Mouse (Mus musculus) intestine, embryonic 14.5 days (tissue): ENCODE measurements around the gene Zfp467. TPM values are rescaled to one million over a fixed set of nuclear protein-coding genes. Genes with fewer than 3 reads are reported as not detected.

Experiments
- ATAC-seq: fragments of 200-750 bp; cut with Nextera tagmentation; replicated peaks from 2 replicates; pipeline ENCODE4 v1.8.0; 2017; ENCODE audit warnings: low read depth, moderate number of reproducible peaks, moderate TSS enrichment, moderate library complexity; ENCODE audit not compliant: low FRiP score, low TSS enrichment
- DNase-seq: peaks from one replicate; pipeline ENCODE4 v3.0.0-alpha.2; 2018; ENCODE audit warnings: low spot score
- H3K27ac ChIP-seq: fragments of 300-500 bp; sonication (generic); 2 replicates; pipeline ENCODE4 v1.5.1; 2014; ENCODE audit warnings: low read depth, mild to moderate bottlenecking, control low read depth
- H3K27me3 ChIP-seq: fragments of 300-500 bp; sonication (generic); replicated peaks from 2 replicates; pipeline ENCODE4 v1.6.1; 2014; ENCODE audit warnings: low read length, control low read depth; ENCODE audit not compliant: control insufficient read depth, insufficient read depth
- H3K36me3 ChIP-seq: fragments of 300-500 bp; sonication (generic); 2 replicates; pipeline ENCODE4 v1.6.1; 2014; ENCODE audit warnings: low read length, control low read depth; ENCODE audit not compliant: control insufficient read depth, insufficient read depth
- H3K4me1 ChIP-seq: fragments of 300-500 bp; sonication (generic); replicated peaks from 2 replicates; pipeline ENCODE4 v1.6.1; 2014; ENCODE audit warnings: low read length, control low read depth, mixed read lengths; ENCODE audit not compliant: control insufficient read depth, insufficient read depth
- H3K4me2 ChIP-seq: fragments of 300-500 bp; sonication (generic); 2 replicates; pipeline ENCODE4 v1.6.1; 2014; ENCODE audit warnings: low read length
- H3K4me3 ChIP-seq: fragments of 300-500 bp; sonication (generic); 2 replicates; pipeline ENCODE4 v1.5.1; 2014; ENCODE audit warnings: low read depth, low read length, control low read depth, mixed read lengths
- H3K9ac ChIP-seq: fragments of 300-500 bp; sonication (generic); 2 replicates; pipeline ENCODE4 v1.6.1; 2014; ENCODE audit warnings: mild to moderate bottlenecking, low read length
- H3K9me3 ChIP-seq: fragments of 300-500 bp; sonication (generic); 2 replicates; pipeline ENCODE4 v1.6.1; 2016; ENCODE audit warnings: low read length, control low read depth; ENCODE audit not compliant: control insufficient read depth
- WGBS: fragments of 180-500 bp; shearing (Covaris S2); extraction: QIAGEN DNeasy Blood & Tissue Kit; methylation state at CpG from one replicate; pipeline ENCODE4 v1.1.7; 2014; 5-methylcytosine and 5-hydroxymethylcytosine counted together
- polyA plus RNA-seq: library from polyadenylated mRNA; unstranded; fragments of >200 nt; fragmentation: Nextera tagmentation; extraction: Ambion mirVana; gene quantifications from 2 replicates; pipeline ENCODE4 v1.2.1, GENCODE M21; 2014

Zfp467 gene
- polyA plus RNA-seq, 1 experiment from 2014 or later, result 23.1 TPM

DNA sequence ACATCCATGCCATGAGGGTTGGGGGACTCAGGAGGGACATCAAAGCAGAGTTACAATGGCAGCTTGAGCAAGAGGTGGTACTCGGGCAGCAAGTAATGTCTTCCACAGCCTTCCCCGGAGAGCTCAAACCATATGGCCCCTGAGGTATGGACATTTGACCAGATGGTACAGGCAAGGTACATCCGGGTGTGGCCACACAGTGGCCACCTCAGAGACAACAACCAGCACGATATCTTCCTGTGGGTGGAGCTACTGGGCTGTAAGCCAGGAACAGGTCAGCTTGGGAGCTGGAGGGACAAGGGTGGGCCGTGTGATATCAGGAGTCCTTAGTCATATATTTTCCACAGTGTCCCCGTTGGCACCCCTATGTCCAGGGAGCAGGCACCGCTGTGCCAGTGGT, 21.9 kb upstream of the Zfp467 start:
- Histone ChIP-seq H3K27me3 (no peaks in the 10 kb centered on the region), H3K36me3 (no peaks in the 10 kb centered on the region), H3K9me3 (no peaks in the 10 kb centered on the region), H3K9ac (no peak overlapping the region), H3K27ac (no peak overlapping the region), H3K4me3 (no peak overlapping the region), H3K4me2 (no peak overlapping the region), H3K4me1 (no peaks in the 10 kb centered on the region)
- ATAC-seq (no peak), DNase-seq (no peak)
- 68% methylated on average over 7 of the region's 7 CpGs for WGBS

DNA sequence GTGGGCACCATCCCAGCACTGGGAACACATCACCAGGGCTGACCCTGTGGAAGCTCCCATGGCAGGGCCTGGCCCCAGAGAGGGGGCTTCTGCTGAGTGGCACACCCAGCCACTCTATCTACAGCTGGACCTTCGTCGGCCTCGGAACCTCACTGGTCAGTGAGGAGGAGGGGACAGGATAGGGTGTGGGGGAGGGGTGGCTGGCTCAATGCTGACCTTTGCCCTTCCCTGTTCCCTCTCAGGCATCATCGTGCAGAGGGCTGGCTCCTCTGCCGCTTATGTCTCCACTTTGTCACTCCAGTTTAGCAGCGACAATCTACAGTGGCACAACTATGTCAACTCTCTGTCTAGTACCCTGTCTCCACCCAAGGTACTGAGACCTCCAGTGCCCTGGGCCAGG, 21.1 kb upstream of the Zfp467 start:
- Histone ChIP-seq H3K36me3 (no peaks in the 10 kb centered on the region), H3K9ac (no peak overlapping the region), H3K9me3 (no peaks in the 10 kb centered on the region), H3K4me3 (no peak overlapping the region), H3K4me2 (no peak overlapping the region), H3K27me3 (no peaks in the 10 kb centered on the region), H3K27ac (no peak overlapping the region), H3K4me1 (no peaks in the 10 kb centered on the region)
- no peak for ATAC-seq
- 29% methylated on average over 6 of the region's 6 CpGs for WGBS
- no peak for DNase-seq

DNA sequence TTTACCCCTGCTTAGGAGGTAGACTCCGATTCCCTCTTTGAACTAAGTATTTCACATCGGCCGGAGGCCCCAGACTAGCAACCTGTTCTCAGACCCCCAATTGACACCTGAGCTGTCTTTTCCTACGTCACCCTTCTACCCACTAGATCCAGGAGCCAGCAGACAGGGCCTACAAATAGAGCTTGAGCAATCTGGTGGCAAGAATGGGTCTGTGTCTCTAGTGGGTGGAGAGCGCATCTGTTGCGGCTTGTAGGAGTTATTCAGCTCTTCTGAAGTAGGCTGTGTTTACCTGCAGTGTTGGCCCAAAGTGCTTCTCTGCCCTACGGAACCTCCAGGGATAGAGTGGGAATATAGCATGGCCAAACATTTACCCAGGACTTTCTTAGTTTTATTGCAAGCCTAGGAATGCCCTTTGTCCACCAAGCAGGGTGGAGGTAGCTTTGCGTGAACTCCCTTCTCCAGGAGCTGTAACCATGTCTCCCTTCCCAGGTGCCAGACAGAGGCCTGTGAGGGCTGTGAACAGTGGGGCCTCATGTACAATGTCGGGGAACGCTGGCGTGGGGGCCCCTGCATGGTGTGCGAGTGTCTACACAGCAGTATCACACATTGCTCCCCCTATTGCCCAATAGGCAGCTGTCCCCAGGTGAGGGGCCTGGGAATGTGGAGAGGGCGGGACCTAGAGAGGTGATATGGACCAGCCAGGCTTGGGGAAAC, 19.5 kb upstream of the Zfp467 start:
- no peak overlapping the region for H3K9ac ChIP-seq
- H3K4me3 ChIP-seq, result no peak overlapping the region
- H3K4me2 ChIP-seq, result no peak overlapping the region
- H3K36me3 ChIP-seq, result no peaks in the 10 kb centered on the region
- peak; percentile 59 for DNase-seq
- 76% methylated on average over 13 of the region's 13 CpGs for WGBS
- no peaks in the 10 kb centered on the region for H3K4me1 ChIP-seq
- no peaks in the 10 kb centered on the region for H3K9me3 ChIP-seq
- ATAC-seq, result 0 out of 2 replicates have a peak, but pooled peaks have one; percentile 49
- H3K27ac ChIP-seq, result 0 out of 2 replicates have a peak overlapping the region, but pooled peaks have one; percentile 12
- no peaks in the 10 kb centered on the region for H3K27me3 ChIP-seq

DNA sequence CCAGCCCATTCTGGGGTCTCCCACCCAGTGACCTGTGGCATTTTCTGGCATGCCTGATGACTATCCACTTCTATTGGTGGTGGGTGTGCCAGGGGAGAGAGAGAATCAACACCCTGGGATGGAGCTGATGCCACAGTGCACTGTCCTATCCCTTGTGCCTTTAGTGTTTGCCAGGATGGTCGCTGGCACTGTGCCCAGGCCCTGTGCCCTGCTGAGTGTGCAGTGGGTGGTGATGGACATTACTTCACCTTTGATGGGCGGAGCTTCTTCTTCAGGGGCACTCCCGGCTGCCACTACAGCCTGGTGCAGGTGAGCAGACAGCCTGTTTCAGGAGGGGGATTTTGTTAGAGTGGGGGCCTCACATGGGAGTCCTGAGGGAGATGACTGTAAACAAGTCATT, 7.1 kb upstream of the Zfp467 start:
- no peaks in the 10 kb centered on the region for H3K9me3 ChIP-seq
- H3K4me3 ChIP-seq, result no peak overlapping the region
- ATAC-seq (no peak), DNase-seq (no peak)
- no peak overlapping the region for H3K27ac ChIP-seq
- no peaks in the 10 kb centered on the region for H3K27me3 ChIP-seq
- no peaks in the 10 kb centered on the region for H3K36me3 ChIP-seq
- H3K4me1 ChIP-seq, result no peaks in the 10 kb centered on the region
- no peak overlapping the region for H3K9ac ChIP-seq
- no peak overlapping the region for H3K4me2 ChIP-seq
- WGBS, result 73% methylated on average over 3 of the region's 3 CpGs

DNA sequence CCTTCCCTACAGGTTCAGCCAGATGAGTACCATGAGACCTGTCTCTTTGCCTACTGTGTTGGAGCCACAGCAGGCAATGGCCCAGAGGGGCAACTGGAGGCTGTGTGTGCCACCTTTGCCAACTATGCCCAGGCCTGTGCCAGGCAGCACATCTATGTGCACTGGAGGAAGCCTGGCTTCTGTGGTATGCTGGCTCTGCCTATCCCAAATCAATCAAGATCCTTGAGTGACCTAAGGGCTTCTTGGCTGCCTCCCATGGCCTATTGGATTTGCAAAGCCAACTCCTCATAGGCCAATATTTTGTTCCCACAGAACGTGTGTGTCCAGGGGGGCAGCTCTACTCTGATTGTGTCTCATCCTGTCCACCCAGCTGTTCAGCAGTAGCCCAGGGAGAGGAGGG, 6.5 kb upstream of the Zfp467 start:
- ATAC-seq (no peak), DNase-seq (no peak)
- Histone ChIP-seq H3K4me1 (no peaks in the 10 kb centered on the region), H3K4me2 (no peak overlapping the region), H3K4me3 (no peak overlapping the region), H3K9ac (no peak overlapping the region), H3K36me3 (no peaks in the 10 kb centered on the region), H3K27ac (no peak overlapping the region), H3K9me3 (no peaks in the 10 kb centered on the region), H3K27me3 (no peaks in the 10 kb centered on the region)
- WGBS, result 63% methylated on average over 1 of the region's 1 CpGs

DNA sequence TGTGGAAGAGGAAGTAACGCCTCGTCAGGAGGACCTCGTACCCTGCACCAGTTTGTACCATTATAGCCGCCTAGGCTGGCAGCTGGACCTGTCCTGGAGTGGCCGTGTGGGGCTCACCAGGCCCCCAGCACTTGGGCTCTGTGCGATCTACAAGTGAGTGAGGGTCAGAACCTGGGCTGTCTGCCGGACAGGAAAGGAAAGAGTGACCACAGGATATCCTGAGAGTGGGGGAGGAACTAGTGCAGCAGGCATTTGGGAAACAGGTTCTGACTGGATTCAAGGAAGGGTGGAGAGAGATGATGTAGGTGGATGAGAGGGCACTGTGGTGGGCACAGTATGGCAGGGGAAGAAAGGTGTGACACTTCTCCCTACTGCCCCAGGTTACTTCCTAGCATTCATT, 2.9 kb upstream of the Zfp467 start:
- Histone ChIP-seq H3K4me2 (no peak overlapping the region), H3K27ac (no peak overlapping the region), H3K4me3 (no peak overlapping the region), H3K9me3 (no peaks in the 10 kb centered on the region), H3K4me1 (peaks cover 5% of the 10 kb centered on the region; the same call in 1 of the 2 replicates), H3K27me3 (no peaks in the 10 kb centered on the region), H3K9ac (no peak overlapping the region), H3K36me3 (no peaks in the 10 kb centered on the region)
- DNase-seq (no peak), ATAC-seq (no peak)
- WGBS, result 69% methylated on average over 7 of the region's 7 CpGs

DNA sequence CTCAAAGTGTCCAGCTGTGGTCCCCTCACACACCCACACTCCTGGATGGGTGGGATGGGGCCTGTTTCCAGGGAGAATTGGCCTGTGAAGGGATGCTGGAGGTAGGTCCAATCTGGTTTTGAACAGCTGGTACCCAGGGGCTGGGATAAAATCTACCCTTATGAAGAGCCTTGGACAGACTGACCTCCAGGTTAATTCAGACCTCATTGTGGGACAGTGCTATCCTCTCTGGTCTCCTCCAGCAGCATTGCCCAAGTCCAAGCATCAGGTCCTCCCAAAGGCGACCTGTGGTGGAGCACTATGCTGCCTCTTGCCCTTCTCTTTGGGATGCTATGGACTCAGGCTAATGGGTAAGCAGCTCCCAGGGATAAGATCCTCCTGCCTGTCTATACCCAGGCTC, 2.3 kb upstream of the Zfp467 start, which contains the start of gene Sspo:
Sspo (plus strand) TSS at position 301 of the 400 bp plus-strand sequence.
- H3K4me1 ChIP-seq, result peaks cover 5% of the 10 kb centered on the region; the same call in 1 of the 2 replicates
- ATAC-seq (no peak), DNase-seq (no peak)
- WGBS, result 83% methylated on average over 1 of the region's 1 CpGs
- H3K9ac ChIP-seq, result no peak within 1 kb of the TSS
- H3K4me2 ChIP-seq, result no peak within 1 kb of the TSS
- no peaks in the 10 kb centered on the region for H3K27me3 ChIP-seq
- H3K27ac ChIP-seq, result no peak within 1 kb of the TSS
- no peaks in the 10 kb centered on the region for H3K9me3 ChIP-seq
- no peak within 1 kb of the TSS for H3K4me3 ChIP-seq
- H3K36me3 ChIP-seq, result no peaks in the 10 kb centered on the region; the same call in 1 of the 2 replicates

DNA sequence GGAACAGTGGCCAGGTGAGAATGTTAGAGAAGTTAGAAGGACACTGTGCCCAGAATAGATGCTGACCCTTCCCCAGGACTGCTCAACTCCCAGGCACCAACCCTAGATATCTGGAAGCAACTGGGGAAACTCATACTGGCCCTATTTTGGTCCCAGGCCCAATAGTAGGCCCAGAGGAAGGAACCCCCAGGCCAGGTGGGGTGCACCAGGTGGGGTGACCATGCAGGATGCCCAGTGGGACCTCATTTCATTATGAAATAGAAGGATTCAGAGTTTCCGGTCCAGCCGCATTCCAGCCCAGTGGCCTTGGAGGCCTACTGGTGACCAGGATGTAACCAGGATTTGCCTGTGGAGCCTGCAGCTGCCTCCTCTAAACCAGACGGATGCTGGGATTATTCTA, 1.3 kb upstream of the Zfp467 start:
- H3K4me2 ChIP-seq, result no peak overlapping the region
- 79% methylated on average over 3 of the region's 3 CpGs for WGBS
- H3K27ac ChIP-seq, result no peak overlapping the region

DNA sequence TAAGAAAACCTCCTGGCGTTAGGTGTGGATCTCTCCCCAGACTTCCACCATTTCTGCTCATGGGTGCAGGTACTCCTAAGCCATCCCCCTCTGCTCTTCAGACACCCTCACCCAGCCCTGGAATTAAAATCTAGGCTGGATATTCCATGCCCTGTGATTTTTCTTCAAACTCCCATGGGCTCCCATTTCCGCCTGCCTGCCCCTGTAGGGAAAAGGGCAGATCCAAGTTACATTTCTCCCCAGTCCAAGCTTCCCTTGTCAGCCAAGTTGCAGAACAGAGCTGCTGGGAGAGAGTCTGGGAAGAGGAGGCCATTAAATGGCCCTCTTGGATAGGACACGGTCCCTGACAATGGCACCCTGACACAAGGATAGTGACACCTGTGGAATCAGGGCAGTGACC, 631 bp upstream of the Zfp467 start:
- no peaks in the 10 kb centered on the region for H3K27me3 ChIP-seq
- H3K4me2 ChIP-seq, result peak overlapping the region; percentile 70
- H3K27ac ChIP-seq, result peak overlapping the region; percentile 93; the same call in 1 of the 2 replicates
- 42% methylated on average over 3 of the region's 3 CpGs for WGBS
- DNase-seq, result no peak
- H3K4me3 ChIP-seq, result peak overlapping the region; percentile 83
- no peaks in the 10 kb centered on the region for H3K9me3 ChIP-seq
- ATAC-seq, result no peak
- peaks cover 6% of the 10 kb centered on the region; the same call in 1 of the 2 replicates for H3K4me1 ChIP-seq
- peak overlapping the region; percentile 83 for H3K9ac ChIP-seq
- peaks cover 15% of the 10 kb centered on the region for H3K36me3 ChIP-seq

More for the DNA sequence above, 1.3 kb upstream of the Zfp467 start:
- Histone ChIP-seq H3K4me1 (peaks cover 5% of the 10 kb centered on the region; the same call in 1 of the 2 replicates), H3K27me3 (no peaks in the 10 kb centered on the region), H3K9ac (no peak overlapping the region), H3K36me3 (peaks cover 9% of the 10 kb centered on the region), H3K9me3 (no peaks in the 10 kb centered on the region), H3K4me3 (no peak overlapping the region)
- no peak for DNase-seq
- no peak for ATAC-seq
